Mouse (Mus musculus): ENCODE measurements at regions not wholly inside any gene's neighbourhood (a gene's known extent, or its start where the extent isn't known, plus 50 kb on each side); places are given as distances from the start of the nearest gene placed in this dataset.

- in situ Hi-C loops (cut with MboI, MseI), result no loop called here
Observed at GRCm38 (mm10) chr14:72786929-72787328, 77.1 kb upstream of the Fndc3a start.

- in situ Hi-C loops (cut with MboI, MseI), result no loop called here
Observed at GRCm38 (mm10) chr14:72783248-72783647, 73.4 kb upstream of the Fndc3a start.

- in situ Hi-C loops (cut with MboI, MseI), result no loop called here
Observed at GRCm38 (mm10) chr14:72779446-72779845, 69.6 kb upstream of the Fndc3a start.

GRCm38 (mm10) chr14:72778756-72779155 lies 69.0 kb upstream of the Fndc3a start:
- in situ Hi-C loops (cut with MboI, MseI), result no loop called here

- in situ Hi-C loops (cut with MboI, MseI), result no loop called here
Observed at GRCm38 (mm10) chr14:72777927-72778560, 68.2 kb upstream of the Fndc3a start.

GRCm38 (mm10) chr14:72770237-72770636 lies 60.4 kb upstream of the Fndc3a start:
- in situ Hi-C loops (cut with MboI, MseI), result no loop called here

- in situ Hi-C loops (cut with MboI, MseI), result no loop called here
Observed at GRCm38 (mm10) chr14:72760123-72760522, 50.3 kb upstream of the Fndc3a start.

Data from regulatory T cell (primary cell).